8 mouse cellular contexts compared by ENCODE assay signal in genomic region chr1:190928370-190929009, GRCm38 (mm10). TPM values are rescaled to one million over a fixed set of nuclear protein-coding genes. Genes with fewer than 3 reads are reported as not detected.
DNase-seq lines count a peak whose midpoint lies in the region; ATAC-seq and TF ChIP-seq lines count a peak whose summit lies in the region.

No protein-coding gene starts in this region.

- no peak overlapping the region for H3K27ac ChIP-seq in ES-Bruce4 (ENCODE audit: insufficient read depth, low read length)
- peak overlapping the region; percentile 98 for H3K27ac ChIP-seq in forebrain, embryonic 13.5 days
- H3K27ac ChIP-seq in liver, postnatal 0 days (ENCODE audit: low read depth): peak overlapping the region; percentile 98
- H3K27ac ChIP-seq in neural tube, embryonic 14.5 days (ENCODE audit: low read depth, low read length): peak overlapping the region; percentile 99

- H3K36me3 ChIP-seq in ES-Bruce4 (ENCODE audit: control insufficient read depth, insufficient read depth, low read length, poor library complexity, severe bottlenecking): no peaks in the 10 kb centered on the region
- H3K36me3 ChIP-seq in forebrain, embryonic 13.5 days (ENCODE audit: poor library complexity, severe bottlenecking): no peaks in the 10 kb centered on the region
- H3K36me3 ChIP-seq in liver, postnatal 0 days (replicated peaks; ENCODE audit: insufficient read depth, low read length): no peaks in the 10 kb centered on the region; the same call in 1 of the 2 replicates
- H3K36me3 ChIP-seq in neural tube, embryonic 14.5 days (ENCODE audit: control insufficient read depth, insufficient read depth, low read length): no peaks in the 10 kb centered on the region

- peaks cover 2% of the 10 kb centered on the region for H3K4me1 ChIP-seq in ES-Bruce4 (ENCODE audit: control insufficient read depth, insufficient read depth, low read length)
- peaks cover 16% of the 10 kb centered on the region for H3K4me1 ChIP-seq in forebrain, embryonic 13.5 days
- H3K4me1 ChIP-seq in liver, postnatal 0 days (ENCODE audit: insufficient read depth): peaks cover 19% of the 10 kb centered on the region
- H3K4me1 ChIP-seq in neural tube, embryonic 14.5 days (ENCODE audit: control insufficient read depth, insufficient read depth, low read length): peaks cover 16% of the 10 kb centered on the region

- H3K4me3 ChIP-seq in ES-Bruce4 (ENCODE audit: low read depth, low read length): peak overlapping the region; percentile 95
- H3K4me3 ChIP-seq in forebrain, embryonic 13.5 days: peak overlapping the region; percentile 76
- H3K4me3 ChIP-seq in liver, postnatal 0 days (ENCODE audit: low read depth, low read length): peak overlapping the region; percentile 86
- H3K4me3 ChIP-seq in neural tube, embryonic 14.5 days (ENCODE audit: low read depth, low read length): peak overlapping the region; percentile 69

- no peak for TF ChIP-seq POLR2A in ES-Bruce4 (IDR thresholded peaks at IDR 0.05; ENCODE audit: insufficient read depth, low read length)

- no peaks in the 10 kb centered on the region for H3K9me3 ChIP-seq in ES-Bruce4 (replicated peaks; ENCODE audit: control insufficient read depth, insufficient read depth, low read length, poor library complexity, severe bottlenecking)
- H3K9me3 ChIP-seq in forebrain, embryonic 13.5 days (replicated peaks): no peaks in the 10 kb centered on the region
- no peaks in the 10 kb centered on the region for H3K9me3 ChIP-seq in liver, postnatal 0 days (ENCODE audit: low read length)
- no peaks in the 10 kb centered on the region for H3K9me3 ChIP-seq in neural tube, embryonic 14.5 days (ENCODE audit: control insufficient read depth, low read length)

- intact Hi-C loops in heart, postnatal 10 days (cut with DNase I): no loop called here

- H3K4me2 ChIP-seq in forebrain, embryonic 13.5 days: peak overlapping the region; percentile 73
- H3K4me2 ChIP-seq in liver, postnatal 0 days (ENCODE audit: low read depth, low read length): peak overlapping the region; percentile 97
- peak overlapping the region; percentile 75 for H3K4me2 ChIP-seq in neural tube, embryonic 14.5 days (ENCODE audit: low read depth, low read length)

- no peak for TF ChIP-seq CTCF in ES-Bruce4 (IDR thresholded peaks at IDR 0.05; ENCODE audit: low read depth, low read length)
- 0 out of 2 replicates have a peak, but pooled peaks have one; percentile 2 for TF ChIP-seq CTCF in liver, postnatal 0 days (IDR thresholded peaks at IDR 0.05; ENCODE audit: low read depth)

- TF ChIP-seq EP300 in ES-Bruce4 (IDR thresholded peaks at IDR 0.05; ENCODE audit: insufficient read depth, low read depth, low read length): no peak
- TF ChIP-seq EP300 in liver, postnatal 0 days (IDR thresholded peaks at IDR 0.05; ENCODE audit: low read depth): no peak

- DNase-seq in heart, postnatal 10 days: peak; percentile 98
- peak; percentile 92 for DNase-seq in large intestine, adult 2 months (ENCODE audit: low read depth, low spot score)
- peak; percentile 97 for DNase-seq in liver, postnatal 0 days
- peak; percentile 97 for DNase-seq in testis, postnatal 10 days (ENCODE audit: low spot score)

- WGBS in forebrain, embryonic 13.5 days: under 1% methylated on average over 49 of the region's 79 CpGs
- WGBS in large intestine, adult 2 months: under 1% methylated on average over 70 of the region's 79 CpGs
- under 1% methylated on average over 39 of the region's 79 CpGs for WGBS in liver, postnatal 0 days (ENCODE audit: insufficient replicate concordance)
- WGBS in neural tube, embryonic 14.5 days: under 1% methylated on average over 61 of the region's 79 CpGs

- no peaks in the 10 kb centered on the region for H3K27me3 ChIP-seq in ES-Bruce4 (ENCODE audit: control insufficient read depth, insufficient read depth, low read length, poor library complexity, severe bottlenecking)
- no peaks in the 10 kb centered on the region for H3K27me3 ChIP-seq in forebrain, embryonic 13.5 days
- H3K27me3 ChIP-seq in liver, postnatal 0 days (ENCODE audit: insufficient read depth, low read length): no peaks in the 10 kb centered on the region
- H3K27me3 ChIP-seq in neural tube, embryonic 14.5 days (ENCODE audit: control insufficient read depth, insufficient read depth, low read length): no peaks in the 10 kb centered on the region

- H3K9ac ChIP-seq in ES-Bruce4 (ENCODE audit: low read depth, poor library complexity, severe bottlenecking): peak overlapping the region; percentile 98
- H3K9ac ChIP-seq in forebrain, embryonic 13.5 days: peak overlapping the region; percentile 91
- peak overlapping the region; percentile 81 for H3K9ac ChIP-seq in liver, postnatal 0 days (replicated peaks)
- peak overlapping the region; percentile 93 for H3K9ac ChIP-seq in neural tube, embryonic 14.5 days (replicated peaks; ENCODE audit: low read depth, low read length)

- ATAC-seq in cerebellum, adult (ENCODE audit: insufficient number of reproducible peaks, low FRiP score, low TSS enrichment): peak; percentile 97
- peak; percentile 98 for ATAC-seq in forebrain, embryonic 13.5 days
- peak; percentile 94 for ATAC-seq in liver, postnatal 0 days
- ATAC-seq in neural tube, embryonic 14.5 days (ENCODE audit: low read depth): peak; percentile 98

RNA-seq across cellular contexts. Expression of gene Angel2, which starts 3.6 kb away (rescaled TPM):
- polyA plus RNA-seq in ES-Bruce4 (2011; ENCODE audit: insufficient read depth, insufficient read length, low read depth, missing spikeins): 19.7 and 20.8 TPM in 2 replicates
- polyA plus RNA-seq in forebrain, embryonic 13.5 days (2015; fragmentation: Nextera tagmentation; extraction: Ambion mirVana): 58.8 and 60.2 TPM in 2 replicates
- total RNA-seq in heart, postnatal 10 days (2021): 10 to 100 TPM; 28.1 to 32.9 TPM
- 19.0 and 29.9 TPM in 2 replicates for polyA plus RNA-seq in large intestine, adult 2 months (2012; rRNA removed)
- polyA plus RNA-seq in liver, postnatal 0 days (2015; fragmentation: Nextera tagmentation; extraction: Ambion mirVana): 13.3 and 15.8 TPM in 2 replicates
- polyA plus RNA-seq in neural tube, embryonic 14.5 days (2014; fragmentation: Nextera tagmentation; extraction: Ambion mirVana): 47.9 and 53.3 TPM in 2 replicates

RNA-seq across cellular contexts. Expression of gene Rps6kc1, which starts 16.9 kb away (rescaled TPM):
- 21.3 and 21.6 TPM in 2 replicates for polyA plus RNA-seq in ES-Bruce4 (2011; ENCODE audit: insufficient read depth, insufficient read length, low read depth, missing spikeins)
- polyA plus RNA-seq in forebrain, embryonic 13.5 days (2015; fragmentation: Nextera tagmentation; extraction: Ambion mirVana): 20.2 and 22.4 TPM in 2 replicates
- 10 to 100 TPM; 22.2 to 23.1 TPM for total RNA-seq in heart, postnatal 10 days (2021)
- polyA plus RNA-seq in large intestine, adult 2 months (2012; rRNA removed): 9.2 and 10.9 TPM in 2 replicates
- 2.9 and 3.9 TPM in 2 replicates for polyA plus RNA-seq in liver, postnatal 0 days (2015; fragmentation: Nextera tagmentation; extraction: Ambion mirVana)
- 27.6 and 36.9 TPM in 2 replicates for polyA plus RNA-seq in neural tube, embryonic 14.5 days (2014; fragmentation: Nextera tagmentation; extraction: Ambion mirVana)

RNA-seq across cellular contexts. Expression of gene Vash2, which starts 50.6 kb away (rescaled TPM):
- polyA plus RNA-seq in ES-Bruce4 (2011; ENCODE audit: insufficient read depth, insufficient read length, low read depth, missing spikeins): 4.2 and 4.7 TPM in 2 replicates
- polyA plus RNA-seq in forebrain, embryonic 13.5 days (2015; fragmentation: Nextera tagmentation; extraction: Ambion mirVana): 57.6 and 62.6 TPM in 2 replicates
- total RNA-seq in heart, postnatal 10 days (2021): 1 to 10 TPM; 6.3 to 7.5 TPM
- 0.29 and 0.31 TPM in 2 replicates for polyA plus RNA-seq in large intestine, adult 2 months (2012; rRNA removed)
- polyA plus RNA-seq in liver, postnatal 0 days (2015; fragmentation: Nextera tagmentation; extraction: Ambion mirVana): 0.27 and 0.31 TPM in 2 replicates
- polyA plus RNA-seq in neural tube, embryonic 14.5 days (2014; fragmentation: Nextera tagmentation; extraction: Ambion mirVana): 118 and 125 TPM in 2 replicates

Comparison
In these comparisons a context has a peak if more than half of its experiments do, and no peak if none do; other contexts are left out.
1. RNA of gene Vash2, which starts 50.6 kb away (polyA plus RNA-seq): 118 to 125 TPM in neural tube, embryonic 14.5 days and 57.6 to 62.6 TPM in forebrain, embryonic 13.5 days; 4.2 to 4.7 TPM in ES-Bruce4, 0.29 to 0.31 TPM in large intestine, adult 2 months and 0.27 to 0.31 TPM in liver, postnatal 0 days; every median in the first group is over 10 times any median in the second.
2. Peak in every context shown above with its lines, with median percentiles within 50 percentile points of each other: H3K4me3 ChIP-seq, H3K9ac ChIP-seq, ATAC-seq, H3K4me2 ChIP-seq and DNase-seq.